Mouse (Mus musculus) heart, postnatal 36 days (tissue): ENCODE results near the gene Lsg1. TPM values are rescaled to one million over a fixed set of nuclear protein-coding genes. Genes with fewer than 3 reads are reported as not detected.

Experiments used
- DNase-seq, 2 experiments: peaks; one replicate each; pipeline ENCODE4 v3.0.0; 2021 to 2022
- intact Hi-C: fragments of 180-260 bp; cut with DNase I; formaldehyde crosslinking; loops from one replicate; pipeline ENCODE4 v1.15.1; 2025
- total RNA-seq, 2 experiments: library from RNA; stranded (reverse); gene quantifications; 2 replicates each; pipeline ENCODE4 v1.2.3; 2021

Lsg1 gene
- total RNA-seq, 2 experiments from 2014 or later = 19.6 to 20.4 TPM

DNA sequence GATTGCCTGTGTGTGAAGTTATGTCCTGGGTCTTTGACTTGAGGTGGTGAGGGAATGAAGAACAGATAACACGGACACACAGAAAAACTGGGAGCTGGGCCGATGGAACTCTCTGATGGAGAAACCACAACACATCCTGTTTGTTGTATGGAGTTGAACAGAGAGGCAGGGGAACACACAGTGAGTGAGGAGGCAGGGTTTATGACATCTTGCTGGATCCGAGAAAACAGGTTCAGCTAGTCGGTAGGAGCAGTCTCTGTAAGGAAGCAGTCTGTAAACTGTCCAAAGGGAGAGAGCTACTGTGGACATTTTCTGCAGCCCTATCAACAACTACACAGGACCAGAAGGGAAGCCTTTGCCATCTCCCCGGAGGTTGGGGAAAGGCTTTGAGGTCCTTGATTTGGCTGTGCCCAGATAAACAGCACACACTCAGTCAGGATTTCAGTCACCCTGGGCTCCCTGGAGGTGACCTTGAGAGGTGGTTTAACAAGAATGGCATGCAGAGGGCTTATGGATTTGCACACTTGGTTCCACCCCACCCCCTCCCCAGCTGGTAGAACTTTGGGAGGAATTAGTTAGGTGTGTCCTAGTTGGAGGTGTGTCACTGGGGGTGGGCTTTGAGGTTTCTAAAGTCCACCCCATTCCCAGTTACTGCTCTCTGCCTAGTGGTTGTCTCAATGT lies 27.9 kb downstream of the Lsg1 start:
- no peak for DNase-seq
- intact Hi-C loops = no loop called here

DNA sequence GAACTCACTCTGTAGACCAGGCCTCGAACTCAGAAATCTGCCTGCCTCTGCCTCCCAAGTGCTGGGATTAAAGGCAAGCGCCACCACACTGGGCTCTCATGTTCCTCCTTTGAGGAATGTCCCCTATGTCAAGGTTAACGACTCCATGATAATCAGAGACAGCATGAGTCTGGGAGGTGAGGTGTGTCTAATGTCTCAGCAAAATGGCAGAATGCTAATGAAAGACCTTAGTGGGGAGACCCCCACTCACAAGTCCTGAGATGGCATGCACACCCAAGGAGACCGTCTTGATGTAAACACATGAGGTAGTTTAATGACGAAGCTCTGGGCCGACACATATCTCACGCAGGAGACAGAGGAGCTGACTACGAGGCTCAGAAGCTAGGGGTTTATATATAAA lies 33.3 kb downstream of the Lsg1 start:
- no peak for DNase-seq
- intact Hi-C loops = no loop called here

DNA sequence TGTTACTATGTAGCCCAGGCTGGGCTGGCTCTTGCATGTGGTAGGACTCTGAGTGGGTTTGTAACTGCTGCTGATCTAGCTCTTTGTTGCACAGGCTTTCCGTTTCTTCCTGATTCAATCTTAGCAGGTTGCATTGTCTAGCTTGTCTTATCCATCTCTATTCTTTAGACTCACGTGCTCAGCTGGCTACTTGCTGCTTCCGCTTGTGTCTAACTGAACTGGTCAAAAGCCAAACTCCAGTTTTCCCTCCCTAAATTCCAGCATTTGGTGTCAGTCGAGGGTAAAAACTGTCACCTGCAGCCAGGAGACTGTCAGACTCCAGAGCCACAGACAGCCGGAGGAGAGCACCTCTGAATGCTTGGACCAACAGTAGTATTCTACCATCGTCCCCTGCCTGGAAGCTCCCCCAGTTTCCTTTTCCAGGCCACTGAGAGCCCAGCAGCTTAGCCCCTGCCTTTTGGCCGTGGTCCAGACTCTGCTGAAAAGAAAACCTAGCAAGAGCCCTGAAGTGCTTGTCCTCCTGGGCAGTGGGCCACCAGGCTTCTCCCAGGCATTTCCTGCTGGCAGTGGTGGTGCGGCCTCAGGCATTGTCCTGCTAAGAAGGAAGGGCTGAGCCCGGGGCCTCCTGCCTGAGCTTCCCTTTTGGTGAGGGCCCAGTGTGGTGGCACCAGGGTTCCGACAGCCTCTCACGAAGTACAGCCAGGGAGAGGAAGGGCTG lies 34.6 kb downstream of the Lsg1 start:
- intact Hi-C loops = no loop called here

DNA sequence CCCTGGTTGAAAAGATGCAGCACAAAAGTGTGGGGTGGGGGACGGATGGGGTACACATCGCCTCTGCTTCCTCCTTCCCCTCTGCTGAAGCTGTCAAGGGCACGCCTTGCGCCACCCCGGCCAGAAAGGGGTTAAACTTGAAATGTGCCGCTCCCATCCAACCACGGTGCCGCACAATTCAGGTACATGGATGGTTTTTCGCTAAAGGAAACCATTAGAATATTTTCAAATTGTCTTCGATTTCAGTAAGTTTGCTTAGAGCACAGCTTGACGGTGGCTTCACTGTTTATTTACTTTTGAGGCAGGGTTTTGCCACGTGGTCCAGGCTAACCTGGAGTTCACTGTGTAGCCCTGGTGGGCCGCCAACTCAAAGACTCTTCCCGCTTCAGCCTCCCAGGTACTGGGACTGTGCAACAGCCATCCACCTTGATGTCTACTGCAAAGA lies 36.6 kb downstream of the Lsg1 start, which contains the start of gene Tmem44:
TSS of gene Tmem44 (minus strand) at position 95 of the 445 bp plus-strand sequence.
- intact Hi-C loops = no loop called here
- no peak for DNase-seq

More for the DNA sequence above, 34.6 kb downstream of the Lsg1 start:
- peak; percentile 81 to 83 for DNase-seq

DNA sequence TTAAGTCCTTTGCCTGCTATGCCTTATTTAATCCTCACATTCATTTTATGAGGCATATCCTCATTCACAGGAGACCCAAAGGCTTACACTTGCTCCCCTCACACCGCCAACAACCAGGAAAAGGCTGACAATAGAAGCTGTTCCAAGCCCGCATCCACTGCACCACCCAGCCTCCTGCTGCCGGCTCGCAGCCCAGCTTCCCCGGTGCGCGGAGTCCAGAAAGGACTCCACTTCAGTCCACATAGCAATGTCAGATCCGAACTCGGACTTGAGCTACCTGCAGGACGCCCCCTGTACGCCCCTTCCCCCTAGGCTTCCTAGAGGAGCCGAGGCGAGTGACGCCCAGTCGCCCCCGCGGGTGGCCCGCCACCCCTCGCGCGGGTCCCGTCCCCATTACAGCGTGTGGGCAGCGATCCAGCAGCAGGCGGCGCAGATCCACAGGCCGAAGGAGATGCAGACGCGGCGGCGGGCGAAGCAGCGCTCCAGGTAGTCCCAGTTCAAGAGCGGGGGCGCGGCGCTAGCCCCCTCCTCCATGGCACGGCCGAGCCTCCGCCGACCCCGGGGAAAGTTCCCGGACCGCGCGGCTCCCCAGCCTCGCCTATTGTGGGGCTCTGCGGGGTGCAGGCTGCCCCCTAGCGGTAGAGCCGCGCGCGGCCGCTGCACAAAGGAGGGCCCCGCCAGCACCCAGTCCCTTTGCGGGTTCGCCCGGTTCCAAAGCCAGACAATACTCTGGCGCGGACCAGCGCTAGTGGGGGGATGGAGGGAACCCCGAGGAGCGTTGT lies 37.2 kb downstream of the Lsg1 start:
- intact Hi-C loops = no loop called here
- DNase-seq = peak; percentile 86 to 90

DNA sequence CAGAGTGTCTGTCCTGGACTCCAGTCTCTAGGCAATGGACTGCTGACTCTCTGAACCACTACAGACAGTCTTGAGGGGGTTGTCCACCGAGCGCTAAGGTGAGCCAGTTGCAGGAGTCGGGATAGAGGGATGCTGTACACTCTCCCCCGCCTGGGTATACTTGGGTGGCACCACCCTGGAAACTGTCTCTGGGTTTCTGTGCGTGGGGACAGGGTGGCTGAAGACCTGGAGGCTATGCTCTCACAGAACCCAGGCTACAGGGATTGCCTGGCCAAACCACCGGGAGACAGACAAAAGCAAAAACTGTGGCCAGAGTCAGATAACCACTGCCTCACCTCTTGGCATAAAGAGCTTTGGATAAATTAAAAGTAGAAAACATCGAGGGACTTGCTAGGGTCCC lies 37.9 kb downstream of the Lsg1 start:
- DNase-seq = no peak
- intact Hi-C loops = no loop called here

DNA sequence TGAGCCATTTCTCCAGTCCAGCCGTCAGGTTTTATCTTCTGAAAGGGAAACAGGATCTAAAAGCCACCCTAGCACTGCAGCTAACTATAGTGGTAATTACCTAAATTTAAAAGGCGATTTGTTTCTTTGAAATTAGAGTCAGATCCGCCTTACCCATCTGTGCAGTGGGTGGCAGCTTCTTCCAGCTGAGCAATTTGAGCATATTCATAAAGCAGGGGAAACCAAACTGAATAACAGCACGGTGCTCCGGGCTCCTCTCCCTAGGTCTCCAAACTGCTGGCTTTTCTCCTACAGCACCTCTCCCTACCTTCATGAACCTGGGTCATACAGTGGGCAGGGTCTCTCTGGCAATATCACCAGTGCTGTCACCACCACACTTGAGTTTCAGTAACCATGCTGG lies 39.1 kb downstream of the Lsg1 start:
- intact Hi-C loops = no loop called here
- DNase-seq = no peak

DNA sequence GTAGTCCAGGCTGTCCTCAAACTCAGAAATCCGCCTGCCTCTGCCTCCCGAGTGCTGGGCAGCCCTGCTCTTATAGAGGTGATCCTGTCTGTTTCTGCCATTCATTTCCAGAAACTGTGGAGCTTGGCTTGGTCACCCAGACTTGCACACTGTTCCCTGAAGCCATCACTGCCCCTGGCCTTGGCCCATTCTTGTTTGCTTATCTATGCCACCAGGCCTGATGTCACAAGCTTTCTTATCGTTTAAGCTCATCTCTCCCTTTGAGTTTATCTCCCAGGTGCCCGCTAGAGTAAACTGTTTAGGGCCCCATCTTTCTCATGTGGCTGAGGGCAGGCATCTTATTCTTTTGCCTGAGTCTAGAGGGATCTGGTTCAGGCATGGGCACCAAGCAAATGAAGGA lies 42.7 kb downstream of the Lsg1 start:
- DNase-seq = no peak
- intact Hi-C loops = no loop called here

DNA sequence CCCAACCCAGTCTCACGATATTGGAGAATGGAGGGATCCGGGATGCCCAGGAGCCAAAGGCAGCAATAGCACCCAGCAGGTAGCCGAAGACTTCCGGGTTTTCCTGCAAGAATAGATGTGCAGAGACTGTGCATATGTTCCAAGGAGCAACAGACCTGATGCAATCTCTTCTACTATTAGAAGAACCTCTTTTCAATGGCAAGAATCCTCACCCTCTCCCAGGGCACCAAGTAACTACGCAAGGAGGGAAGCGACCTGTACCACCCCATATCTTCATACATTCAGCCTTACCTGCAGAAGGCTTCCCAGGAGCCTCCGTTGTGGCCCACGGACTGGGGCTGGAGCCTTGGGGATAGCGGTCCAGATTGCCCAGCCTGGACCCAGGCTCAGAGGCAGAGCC lies 44.0 kb downstream of the Lsg1 start:
- intact Hi-C loops = no loop called here
- no peak for DNase-seq

DNA sequence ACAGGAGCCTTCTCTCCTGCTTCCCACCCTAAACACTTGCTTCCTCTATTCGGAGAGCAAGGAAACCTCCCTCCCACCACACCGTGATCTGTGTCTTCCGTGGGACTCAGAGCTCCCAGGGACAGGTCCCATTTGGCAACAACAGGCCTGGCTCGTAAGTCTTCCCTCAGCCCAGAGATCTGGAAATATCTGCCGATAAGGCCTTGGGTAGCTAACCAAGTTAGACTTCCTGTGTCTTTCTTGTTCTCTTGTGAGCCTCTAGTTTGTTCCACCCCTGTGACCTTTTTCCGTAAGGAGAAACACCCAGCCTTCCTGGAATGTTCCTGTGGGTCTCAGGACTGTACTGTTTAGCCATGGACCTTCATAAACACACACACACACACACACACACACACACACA lies 44.6 kb downstream of the Lsg1 start:
- no peak for DNase-seq
- intact Hi-C loops = no loop called here

DNA sequence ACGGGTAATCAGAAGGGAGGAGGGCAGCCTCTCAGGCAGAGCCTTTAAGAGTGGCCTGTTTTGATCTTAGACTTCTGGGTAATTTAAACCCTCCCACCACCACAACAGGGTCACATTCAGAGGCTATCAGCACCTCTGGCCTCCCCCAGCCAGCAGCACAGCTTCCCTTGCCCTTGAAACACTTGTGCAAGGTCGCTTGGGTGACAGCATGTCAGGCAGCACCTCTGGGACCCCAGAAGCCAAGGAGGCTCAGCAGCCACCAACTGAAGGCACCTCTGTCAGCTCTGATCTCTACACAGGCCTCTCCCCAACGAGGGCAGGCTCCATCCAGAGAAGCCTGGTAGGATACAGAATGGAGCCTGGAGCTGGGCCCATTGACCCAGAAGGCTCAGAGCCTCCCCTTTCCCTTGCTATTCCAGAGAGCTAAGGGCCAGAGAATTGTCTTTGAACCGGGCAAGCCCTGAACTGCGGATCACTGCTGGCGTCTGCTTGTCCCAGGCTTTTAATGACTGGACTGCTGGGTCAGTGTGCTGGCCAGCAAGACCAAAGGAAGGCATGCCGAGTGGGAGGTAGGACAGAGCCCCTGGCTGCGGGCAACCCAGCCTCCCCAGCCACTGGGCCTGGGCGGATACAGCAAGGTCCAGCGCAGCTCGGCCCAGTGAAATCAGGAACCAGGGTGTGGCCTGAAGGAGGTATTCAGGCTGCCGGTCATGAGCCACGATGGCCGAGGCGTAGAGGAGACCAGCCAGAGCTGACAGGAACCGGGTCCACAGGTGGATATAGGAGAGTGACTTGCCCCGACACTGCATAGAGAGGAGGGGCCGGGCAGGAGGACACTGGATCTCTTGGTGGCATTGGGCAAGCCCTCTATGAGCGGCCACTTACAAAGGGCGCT lies 47.0 kb downstream of the Lsg1 start:
- intact Hi-C loops = no loop called here

DNA sequence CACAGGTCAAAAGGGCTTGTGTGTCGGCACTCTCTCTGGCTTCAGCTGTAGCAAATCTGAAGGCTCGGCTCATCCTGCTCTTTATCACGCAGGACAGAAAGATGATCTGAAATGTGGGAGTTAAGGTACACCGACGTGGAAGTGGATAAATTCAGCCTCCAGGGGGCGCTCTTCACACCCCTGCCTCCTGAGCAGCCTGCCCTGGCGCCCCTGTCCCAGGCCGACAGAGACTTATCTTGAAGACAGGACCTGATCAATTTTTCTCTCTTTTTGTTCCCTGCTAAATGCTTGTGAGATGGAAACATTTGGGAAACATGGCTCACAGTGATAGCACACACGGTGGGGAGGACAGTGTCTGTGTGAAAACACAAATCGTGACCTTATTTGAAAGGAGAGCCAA lies 48.0 kb downstream of the Lsg1 start:
- intact Hi-C loops = loop anchor here (5.0 kb wide), 1 partner anchor 533 kb away; no protein-coding TSS in a partner anchor
- DNase-seq = peak; percentile 54 to 66

More for the DNA sequence above, 47.0 kb downstream of the Lsg1 start:
- DNase-seq = no peak

DNA sequence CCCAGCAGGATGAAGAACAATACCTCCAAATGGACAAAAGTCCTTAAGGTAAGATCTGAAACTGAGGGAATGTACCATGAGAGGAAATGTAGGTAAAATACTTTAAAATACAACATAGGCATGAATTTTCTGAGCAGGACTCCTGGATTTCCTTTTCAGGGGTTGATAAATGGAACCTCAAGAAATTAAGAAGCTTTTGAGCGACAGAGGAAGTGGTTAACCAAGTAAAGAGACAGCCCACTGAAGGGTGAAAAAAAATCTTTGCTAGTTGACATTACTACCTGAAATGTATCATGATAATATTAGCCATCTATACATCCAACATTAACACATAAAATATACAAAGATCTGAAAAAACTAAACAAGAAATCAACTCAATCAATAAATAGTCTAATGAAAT lies 52.3 kb downstream of the Lsg1 start:
- intact Hi-C loops = loop anchor here (5.0 kb wide), 1 partner anchor 537 kb away; no protein-coding TSS in a partner anchor
- no peak for DNase-seq

DNA sequence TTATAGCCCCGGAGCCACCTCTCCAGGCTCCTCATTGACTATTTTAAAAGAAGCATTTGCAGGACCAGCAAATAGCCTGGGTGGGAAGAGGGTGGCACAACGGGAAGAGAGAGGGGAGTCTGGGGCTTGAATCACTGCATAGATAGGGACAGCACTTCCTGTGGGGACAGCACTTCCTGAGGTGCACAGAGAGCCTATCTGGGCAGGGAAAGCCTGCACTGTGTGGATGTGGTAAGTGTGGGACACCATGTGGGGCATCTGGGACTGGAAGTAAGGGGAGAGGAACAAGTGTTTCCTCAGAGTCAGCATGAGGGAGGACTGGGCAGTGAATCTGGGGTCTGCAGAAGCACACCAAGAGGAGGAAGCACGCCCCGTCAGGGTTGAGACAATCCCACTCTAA lies 53.8 kb downstream of the Lsg1 start:
- intact Hi-C loops = loop anchor here (5.0 kb wide), 1 partner anchor 281 kb away; no protein-coding TSS in a partner anchor

DNA sequence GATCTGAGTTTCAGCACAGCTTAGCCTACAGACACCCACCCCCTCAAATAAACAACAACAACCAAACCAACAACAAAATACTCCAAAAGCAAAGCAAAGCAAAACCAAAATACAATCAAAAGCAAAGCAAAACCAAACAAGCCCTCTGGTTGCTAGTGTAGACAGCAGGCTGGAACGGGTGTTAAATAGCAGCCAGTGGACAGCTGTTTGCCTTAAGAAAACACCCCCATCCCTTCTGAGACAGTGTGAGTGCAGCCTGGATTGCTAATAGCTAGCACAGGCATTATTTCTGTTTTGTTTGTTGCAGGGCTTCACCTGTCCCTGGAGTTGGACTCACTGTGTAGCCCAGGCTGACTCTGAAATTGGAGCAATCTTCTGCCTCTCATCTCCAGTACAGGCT lies 54.5 kb downstream of the Lsg1 start:
- no peak for DNase-seq
- intact Hi-C loops = loop anchor here (5.0 kb wide), 1 partner anchor 281 kb away; no protein-coding TSS in a partner anchor

More for the DNA sequence above, 53.8 kb downstream of the Lsg1 start:
- DNase-seq = no peak

DNA sequence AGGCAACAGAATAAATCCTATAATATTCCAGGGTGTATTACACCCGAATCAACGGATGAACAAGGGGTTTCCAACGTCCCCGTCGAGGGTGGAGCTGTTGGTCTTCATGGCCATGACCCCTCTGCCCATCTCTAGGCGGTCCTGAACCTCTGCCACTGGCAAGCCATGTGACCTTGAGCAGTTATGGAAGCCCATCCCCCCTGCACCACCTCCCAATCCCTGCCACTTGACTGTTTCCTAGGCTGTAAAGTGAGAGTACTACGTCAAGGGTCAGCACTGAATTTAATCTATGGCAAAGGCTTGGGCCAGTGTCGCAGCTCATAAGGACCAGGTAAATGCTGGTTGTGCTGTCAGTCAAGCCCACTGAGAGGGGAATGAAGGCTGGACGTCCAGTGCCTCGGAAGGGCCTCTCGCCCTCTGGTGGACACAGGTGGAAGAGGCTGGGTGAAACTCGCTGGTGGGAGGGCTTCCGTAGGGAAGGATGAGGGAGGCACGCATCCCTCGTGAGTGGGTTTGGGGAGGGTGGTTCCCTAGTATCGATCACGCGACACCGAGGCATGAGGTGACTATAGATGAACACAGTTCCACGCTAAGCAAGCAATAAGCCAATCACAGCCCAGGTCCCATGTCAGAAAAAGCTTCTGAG lies 55.5 kb downstream of the Lsg1 start:
- intact Hi-C loops = loop anchor here (5.0 kb wide), 1 partner anchor 280 kb away; no protein-coding TSS in a partner anchor
- peak; percentile 53 to 59 for DNase-seq

DNA sequence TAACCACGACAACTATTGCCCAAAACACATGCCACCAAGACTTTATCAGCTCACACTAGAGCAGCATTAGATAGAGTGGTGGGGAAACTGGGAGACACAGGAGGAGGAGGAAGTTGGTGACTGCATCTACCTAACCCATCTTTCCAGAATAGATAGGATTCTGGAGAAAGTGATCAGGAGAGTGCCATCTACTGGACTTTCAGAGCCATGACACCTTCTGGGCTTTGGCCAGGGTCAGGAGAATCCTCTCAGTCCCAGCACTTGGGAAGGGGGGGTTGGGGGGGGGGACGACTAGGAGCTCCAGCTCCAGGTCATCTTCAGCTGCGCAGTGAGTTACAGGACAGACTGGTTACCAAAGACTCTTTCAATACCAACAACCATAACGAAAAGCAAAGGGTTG lies 56.6 kb downstream of the Lsg1 start:
- peak in 1 of 2 experiments; percentile 47 for DNase-seq
- intact Hi-C loops = loop anchor here (5.0 kb wide), 1 partner anchor 279 kb away; no protein-coding TSS in a partner anchor

DNA sequence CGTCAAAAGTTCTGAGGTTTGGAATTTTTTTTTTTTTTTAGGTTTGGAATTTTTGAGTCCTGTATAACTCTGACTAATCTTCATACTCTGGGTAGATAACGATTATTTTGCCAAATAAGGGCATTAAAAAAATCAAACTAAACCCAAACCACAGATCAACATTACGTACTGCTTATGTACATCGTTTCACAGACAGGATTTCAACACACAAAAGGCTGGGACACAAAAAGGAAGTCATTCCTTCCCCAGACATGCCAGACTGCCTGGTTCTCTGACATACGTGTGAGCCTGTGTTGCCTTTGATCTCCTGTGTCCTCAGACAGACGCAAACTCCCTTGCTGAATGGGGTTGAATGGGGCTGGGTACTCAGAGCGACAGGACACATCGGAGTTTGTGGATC lies 59.0 kb downstream of the Lsg1 start:
- intact Hi-C loops = no loop called here
- DNase-seq = no peak

DNA sequence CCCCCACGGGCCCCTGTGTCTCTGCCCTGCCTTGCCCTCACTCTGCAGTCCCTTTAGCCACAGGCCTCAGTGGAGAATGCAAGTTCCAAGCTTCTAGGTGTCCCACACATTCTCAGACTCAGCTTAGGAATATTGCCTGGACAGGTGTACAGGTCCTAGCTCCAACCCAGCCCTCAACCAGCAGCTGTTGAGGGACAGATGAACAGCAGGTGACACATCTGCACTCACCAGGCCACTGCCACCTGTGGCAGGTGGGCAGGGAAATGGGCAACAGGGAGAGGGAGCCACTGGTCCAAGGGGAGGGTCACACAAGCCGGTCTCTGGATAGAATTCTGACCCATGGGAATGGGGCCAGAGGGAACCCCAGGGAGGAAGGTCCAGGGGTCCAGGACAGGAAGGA lies 59.5 kb downstream of the Lsg1 start:
- DNase-seq = no peak
- intact Hi-C loops = no loop called here
